Mouse (Mus musculus): ENCODE results near the gene Defb26. TPM values are rescaled to one million over a fixed set of nuclear protein-coding genes. Genes with fewer than 3 reads are reported as not detected.

Gene Defb26
- polyA plus RNA-seq (2015; fragmentation: Nextera tagmentation; extraction: Ambion mirVana), result not detected in 2 replicates

DNA sequence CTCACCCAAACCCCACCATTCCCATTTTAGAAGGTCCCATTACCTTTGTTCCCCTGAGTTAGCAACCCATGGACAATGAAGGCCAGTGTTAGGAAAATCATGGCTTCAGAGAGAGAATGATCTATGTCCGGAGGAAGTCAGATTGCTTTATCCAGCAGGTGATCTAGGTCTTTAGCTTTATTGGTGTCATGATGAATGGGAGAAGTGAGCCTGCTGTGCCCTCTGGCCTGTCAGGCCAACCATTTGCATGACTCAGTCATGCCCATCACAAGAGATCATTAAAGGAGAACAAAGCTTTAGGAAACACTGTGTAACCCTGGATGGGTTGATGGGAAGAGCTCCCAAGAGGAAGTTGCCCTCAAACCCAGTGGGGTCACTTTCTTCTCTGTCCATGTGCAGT, at the start of gene Defb26:
TSS of gene Defb26 (minus strand) at position 101 of the 400 bp plus-strand sequence.
- WGBS, result 50% methylated on average over 1 of the region's 1 CpGs
- no peak for ATAC-seq
- Histone ChIP-seq H3K4me1 (ENCODE audit: control insufficient read depth, insufficient read depth, low read depth, low read length) (no peaks in the 10 kb centered on the region), H3K4me3 (ENCODE audit: low read length) (no peak within 1 kb of the TSS), H3K27me3 (replicated peaks; ENCODE audit: control insufficient read depth, insufficient read depth, low read length) (no peaks in the 10 kb centered on the region), H3K36me3 (ENCODE audit: control insufficient read depth, insufficient read depth, low read length) (no peaks in the 10 kb centered on the region), H3K4me2 (ENCODE audit: low read length) (no peak within 1 kb of the TSS), H3K27ac (ENCODE audit: low read depth, low read length) (no peak within 1 kb of the TSS), H3K9ac (ENCODE audit: low read depth, low read length) (no peak within 1 kb of the TSS), H3K9me3 (ENCODE audit: control insufficient read depth, low read length) (no peaks in the 10 kb centered on the region)

DNA sequence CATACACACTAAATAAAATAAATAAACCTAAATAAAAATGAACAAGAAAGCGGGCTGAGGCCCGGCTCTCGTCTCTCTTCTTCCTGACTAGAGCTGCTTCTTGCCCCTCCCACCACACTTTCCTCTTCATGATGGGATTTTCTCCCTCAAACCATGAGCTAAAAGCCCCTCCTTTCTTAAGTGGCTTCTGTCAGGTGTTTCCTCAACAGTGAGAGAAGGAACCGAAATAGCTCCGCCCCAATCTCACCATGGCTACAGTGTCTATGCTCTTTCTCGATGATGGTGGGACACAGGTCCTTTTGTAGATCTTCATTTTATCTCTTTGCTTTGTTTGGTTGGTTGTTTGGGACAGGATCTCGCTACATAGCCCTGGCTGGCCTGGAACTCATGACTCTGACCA, 45.2 kb upstream of the Defb26 start:
- H3K4me3 ChIP-seq (ENCODE audit: low read length), result no peak overlapping the region
- H3K9me3 ChIP-seq (ENCODE audit: control insufficient read depth, low read length), result no peaks in the 10 kb centered on the region
- no peak overlapping the region for H3K4me2 ChIP-seq (ENCODE audit: low read length)
- H3K27me3 ChIP-seq (replicated peaks; ENCODE audit: control insufficient read depth, insufficient read depth, low read length), result no peaks in the 10 kb centered on the region
- peaks cover 5% of the 10 kb centered on the region; the same call in 1 of the 2 replicates for H3K4me1 ChIP-seq (ENCODE audit: control insufficient read depth, insufficient read depth, low read depth, low read length)
- WGBS, result 91% methylated on average over 7 of the region's 7 CpGs
- no peak for ATAC-seq
- no peaks in the 10 kb centered on the region for H3K36me3 ChIP-seq (ENCODE audit: control insufficient read depth, insufficient read depth, low read length)
- H3K9ac ChIP-seq (ENCODE audit: low read depth, low read length), result no peak overlapping the region
- no peak overlapping the region for H3K27ac ChIP-seq (ENCODE audit: low read depth, low read length)

DNA sequence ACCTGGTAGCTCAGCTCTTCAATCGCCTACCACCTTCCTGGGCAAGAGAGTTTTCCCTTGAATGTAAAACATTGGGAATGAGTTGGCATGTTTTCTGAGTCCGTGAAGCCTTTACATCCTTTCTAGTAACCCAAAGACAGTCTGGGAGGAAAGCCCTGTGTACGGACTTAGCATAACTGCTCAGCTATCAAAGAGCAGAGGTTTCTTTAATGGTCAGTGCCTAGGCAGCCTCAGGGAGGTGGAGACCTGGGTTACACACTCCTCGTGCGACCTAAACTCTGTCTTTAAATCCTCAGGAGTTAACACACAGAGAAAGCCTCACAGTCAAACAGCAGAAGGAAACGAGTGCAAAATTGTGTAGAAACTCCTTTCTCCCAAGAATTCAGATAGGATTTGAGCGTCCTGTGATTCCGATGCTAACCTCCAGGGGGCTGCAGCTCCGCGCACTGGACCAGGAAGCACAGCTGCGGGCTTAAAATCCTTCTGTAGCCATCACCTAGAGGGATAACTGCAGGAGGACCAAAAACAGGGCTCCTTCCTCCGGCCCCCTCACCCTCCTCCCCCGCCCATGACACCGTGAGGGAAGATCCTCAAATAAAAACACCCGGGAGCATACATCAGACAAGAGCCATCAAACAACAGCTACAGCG, 42.4 kb upstream of the Defb26 start:
- Histone ChIP-seq H3K4me1 (ENCODE audit: control insufficient read depth, insufficient read depth, low read depth, low read length) (peaks cover 5% of the 10 kb centered on the region; the same call in 1 of the 2 replicates), H3K9me3 (ENCODE audit: control insufficient read depth, low read length) (no peaks in the 10 kb centered on the region), H3K36me3 (ENCODE audit: control insufficient read depth, insufficient read depth, low read length) (no peaks in the 10 kb centered on the region), H3K4me3 (ENCODE audit: low read length) (no peak overlapping the region), H3K9ac (ENCODE audit: low read depth, low read length) (peak overlapping the region; percentile 49; the same call in 1 of the 2 replicates), H3K27me3 (replicated peaks; ENCODE audit: control insufficient read depth, insufficient read depth, low read length) (no peaks in the 10 kb centered on the region), H3K4me2 (ENCODE audit: low read length) (peak overlapping the region; percentile 48), H3K27ac (ENCODE audit: low read depth, low read length) (no peak overlapping the region)
- WGBS, result 12% methylated on average over 16 of the region's 16 CpGs
- ATAC-seq, result no peak

DNA sequence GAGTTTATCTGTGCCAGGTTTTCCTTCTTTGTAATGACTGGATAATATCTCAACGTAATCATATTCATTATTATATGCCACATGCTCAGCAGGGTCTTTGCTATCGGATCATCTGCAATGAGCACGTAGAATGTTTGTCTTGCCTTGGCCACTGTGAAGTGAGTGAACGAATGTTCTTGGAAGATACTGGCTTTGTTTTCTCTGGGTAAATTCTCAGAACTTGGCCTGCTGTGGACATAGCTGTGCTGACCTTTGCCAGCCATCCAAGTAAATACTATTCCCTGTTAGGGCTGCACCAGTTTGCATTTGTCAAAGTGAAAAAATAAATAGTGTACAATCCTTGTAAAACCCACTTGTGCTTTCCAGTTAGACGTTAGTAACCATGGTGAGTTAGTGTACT, 36.6 kb upstream of the Defb26 start:
- Histone ChIP-seq H3K4me3 (ENCODE audit: low read length) (no peak overlapping the region), H3K9ac (ENCODE audit: low read depth, low read length) (no peak overlapping the region), H3K9me3 (ENCODE audit: control insufficient read depth, low read length) (no peaks in the 10 kb centered on the region), H3K27me3 (replicated peaks; ENCODE audit: control insufficient read depth, insufficient read depth, low read length) (no peaks in the 10 kb centered on the region), H3K4me1 (ENCODE audit: control insufficient read depth, insufficient read depth, low read depth, low read length) (no peaks in the 10 kb centered on the region), H3K4me2 (ENCODE audit: low read length) (no peak overlapping the region), H3K36me3 (ENCODE audit: control insufficient read depth, insufficient read depth, low read length) (no peaks in the 10 kb centered on the region), H3K27ac (ENCODE audit: low read depth, low read length) (no peak overlapping the region)
- ATAC-seq, result no peak
- WGBS, result 77% methylated on average over 5 of the region's 5 CpGs

DNA sequence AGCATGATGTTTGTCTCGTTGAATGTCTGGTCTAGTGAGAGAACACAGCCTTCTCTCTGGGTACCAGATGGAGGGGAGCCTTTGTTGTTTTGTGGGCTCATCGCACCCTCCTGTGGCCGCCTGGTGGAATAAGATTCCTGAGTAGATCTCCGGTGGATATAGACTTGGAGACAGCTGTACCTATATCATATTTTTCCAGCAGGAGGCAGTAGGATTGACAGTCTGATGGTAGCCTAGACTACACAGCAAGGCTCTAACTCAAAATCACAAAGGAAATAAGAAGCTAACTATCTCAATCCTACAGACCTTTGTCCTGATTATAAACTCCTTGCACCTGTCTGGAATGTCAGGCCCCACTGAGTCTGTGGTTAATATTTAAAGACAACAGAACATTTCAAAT, 33.2 kb upstream of the Defb26 start:
- Histone ChIP-seq H3K4me1 (ENCODE audit: control insufficient read depth, insufficient read depth, low read depth, low read length) (no peaks in the 10 kb centered on the region), H3K9me3 (ENCODE audit: control insufficient read depth, low read length) (no peaks in the 10 kb centered on the region), H3K27me3 (replicated peaks; ENCODE audit: control insufficient read depth, insufficient read depth, low read length) (no peaks in the 10 kb centered on the region), H3K27ac (ENCODE audit: low read depth, low read length) (no peak overlapping the region), H3K4me3 (ENCODE audit: low read length) (no peak overlapping the region), H3K36me3 (ENCODE audit: control insufficient read depth, insufficient read depth, low read length) (no peaks in the 10 kb centered on the region), H3K4me2 (ENCODE audit: low read length) (no peak overlapping the region), H3K9ac (ENCODE audit: low read depth, low read length) (no peak overlapping the region)
- WGBS, result 16% methylated on average over 4 of the region's 4 CpGs
- 0 out of 2 replicates have a peak, but pooled peaks have one; percentile 50 for ATAC-seq

DNA sequence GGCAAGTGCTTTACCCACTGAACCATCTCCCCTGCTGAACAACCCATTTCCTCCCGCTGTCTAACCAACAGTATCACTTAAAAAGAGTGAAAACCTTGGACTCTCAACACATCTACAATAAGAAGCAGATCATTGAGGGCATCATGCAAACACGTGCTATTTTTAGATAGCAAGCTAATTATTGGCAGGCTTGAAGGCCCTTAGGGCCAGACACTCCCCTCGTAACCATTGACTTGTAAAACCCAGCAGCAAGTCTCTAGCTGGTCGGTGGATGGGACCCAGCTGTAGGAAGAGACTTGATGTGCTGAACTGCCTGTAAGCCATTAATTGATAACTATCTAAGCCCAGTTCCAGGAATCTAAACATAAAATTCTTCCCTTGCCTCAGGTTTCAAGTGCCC, 32.0 kb upstream of the Defb26 start:
- H3K27ac ChIP-seq (ENCODE audit: low read depth, low read length), result no peak overlapping the region
- ATAC-seq, result no peak
- 85% methylated on average over 4 of the region's 4 CpGs for WGBS

DNA sequence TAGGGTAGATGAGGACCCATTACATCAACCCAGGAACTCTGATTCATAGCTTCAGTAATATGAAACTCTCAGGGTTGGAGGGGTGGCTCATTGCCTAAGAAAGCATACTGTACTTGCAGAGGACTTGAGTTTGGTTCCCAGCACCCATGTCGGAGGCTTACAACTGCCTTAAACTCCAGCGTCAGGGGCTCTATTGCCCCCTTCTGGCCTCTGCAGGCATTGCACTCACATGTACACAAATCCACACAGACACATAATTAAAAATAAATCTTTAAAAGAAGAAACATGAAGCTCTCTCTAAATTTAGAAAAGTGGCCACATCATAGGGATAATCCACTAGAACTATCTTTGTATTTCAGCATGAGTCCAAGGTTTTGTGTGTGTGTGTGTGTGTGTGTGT, 31.4 kb upstream of the Defb26 start:
- Histone ChIP-seq H3K9ac (ENCODE audit: low read depth, low read length) (no peak overlapping the region), H3K4me3 (ENCODE audit: low read length) (no peak overlapping the region), H3K27ac (ENCODE audit: low read depth, low read length) (no peak overlapping the region), H3K36me3 (ENCODE audit: control insufficient read depth, insufficient read depth, low read length) (no peaks in the 10 kb centered on the region), H3K4me1 (ENCODE audit: control insufficient read depth, insufficient read depth, low read depth, low read length) (no peaks in the 10 kb centered on the region), H3K27me3 (replicated peaks; ENCODE audit: control insufficient read depth, insufficient read depth, low read length) (no peaks in the 10 kb centered on the region), H3K9me3 (ENCODE audit: control insufficient read depth, low read length) (no peaks in the 10 kb centered on the region), H3K4me2 (ENCODE audit: low read length) (no peak overlapping the region)
- no peak for ATAC-seq
- 80% methylated on average over 2 of the region's 2 CpGs for WGBS

More for the DNA sequence above, 32.0 kb upstream of the Defb26 start:
- Histone ChIP-seq H3K9me3 (ENCODE audit: control insufficient read depth, low read length) (no peaks in the 10 kb centered on the region), H3K27me3 (replicated peaks; ENCODE audit: control insufficient read depth, insufficient read depth, low read length) (no peaks in the 10 kb centered on the region), H3K9ac (ENCODE audit: low read depth, low read length) (no peak overlapping the region), H3K4me1 (ENCODE audit: control insufficient read depth, insufficient read depth, low read depth, low read length) (no peaks in the 10 kb centered on the region), H3K4me3 (ENCODE audit: low read length) (no peak overlapping the region), H3K36me3 (ENCODE audit: control insufficient read depth, insufficient read depth, low read length) (no peaks in the 10 kb centered on the region), H3K4me2 (ENCODE audit: low read length) (no peak overlapping the region)

DNA sequence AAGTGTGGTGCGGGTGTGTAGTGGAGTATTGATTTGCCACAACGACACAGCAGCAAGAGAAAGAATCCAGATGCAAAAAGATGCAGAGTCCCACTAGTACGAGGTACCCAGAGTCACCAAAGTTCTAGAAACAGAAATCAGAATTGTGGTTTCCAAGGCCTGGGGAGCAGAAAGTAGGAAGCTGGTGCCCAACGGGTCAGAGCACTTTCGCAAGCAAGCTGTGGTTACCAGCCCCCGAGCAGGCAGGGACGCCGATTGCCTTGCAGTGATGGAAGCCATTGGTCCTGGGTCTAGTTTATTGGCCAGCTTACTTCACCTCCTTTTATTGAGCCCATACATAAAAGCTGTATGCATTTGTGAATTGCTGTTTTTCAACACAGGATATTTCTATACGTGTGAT, 30.5 kb upstream of the Defb26 start:
- no peak overlapping the region for H3K9ac ChIP-seq (ENCODE audit: low read depth, low read length)
- no peak overlapping the region for H3K4me3 ChIP-seq (ENCODE audit: low read length)
- no peaks in the 10 kb centered on the region for H3K36me3 ChIP-seq (ENCODE audit: control insufficient read depth, insufficient read depth, low read length)
- no peak overlapping the region for H3K27ac ChIP-seq (ENCODE audit: low read depth, low read length)
- no peaks in the 10 kb centered on the region for H3K4me1 ChIP-seq (ENCODE audit: control insufficient read depth, insufficient read depth, low read depth, low read length)
- H3K9me3 ChIP-seq (ENCODE audit: control insufficient read depth, low read length), result no peaks in the 10 kb centered on the region
- no peak for ATAC-seq
- 88% methylated on average over 9 of the region's 9 CpGs for WGBS
- no peak overlapping the region for H3K4me2 ChIP-seq (ENCODE audit: low read length)
- H3K27me3 ChIP-seq (replicated peaks; ENCODE audit: control insufficient read depth, insufficient read depth, low read length), result no peaks in the 10 kb centered on the region

DNA sequence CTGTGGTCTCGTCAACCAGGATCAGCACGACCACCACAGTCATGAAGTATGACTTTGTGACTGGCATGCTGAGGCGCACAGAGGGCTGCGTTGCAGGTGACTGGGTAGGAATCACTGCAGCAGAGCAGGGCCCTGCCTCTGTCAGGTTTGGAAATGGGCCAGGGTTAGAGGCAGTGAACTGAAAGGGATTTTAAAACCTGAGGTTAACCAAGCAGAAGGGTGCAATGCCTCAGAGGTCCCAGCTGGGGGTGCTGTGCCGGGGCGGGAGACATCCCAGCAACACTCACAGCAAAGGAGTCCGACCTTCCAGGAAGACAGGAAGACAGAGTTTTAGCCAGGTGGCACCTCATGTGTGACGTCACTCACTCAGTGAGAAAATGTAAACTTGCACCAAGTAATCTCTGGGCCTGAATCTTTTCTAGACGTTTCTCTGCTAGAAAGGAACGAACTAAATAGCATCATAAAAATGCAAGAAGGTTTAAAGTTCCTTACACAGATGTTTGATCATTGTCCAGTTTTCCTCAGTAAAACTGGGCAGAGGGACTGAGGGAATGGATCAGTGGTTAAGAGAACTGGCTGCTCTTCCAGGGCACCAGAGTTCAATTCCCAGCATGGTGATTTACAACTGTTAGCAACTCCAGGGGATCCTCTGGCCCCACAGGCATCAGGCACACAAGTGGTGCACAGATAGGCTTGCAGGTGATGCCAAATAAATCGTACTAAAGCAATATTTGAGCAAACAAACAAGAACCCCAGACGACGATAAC, 28.6 kb upstream of the Defb26 start, which contains the start of gene Defb29:
TSS of gene Defb29 (minus strand) at position 155 of the 767 bp plus-strand sequence.
- H3K9ac ChIP-seq (ENCODE audit: low read depth, low read length), result no peak within 1 kb of the TSS
- H3K27me3 ChIP-seq (replicated peaks; ENCODE audit: control insufficient read depth, insufficient read depth, low read length), result no peaks in the 10 kb centered on the region
- H3K36me3 ChIP-seq (ENCODE audit: control insufficient read depth, insufficient read depth, low read length), result no peaks in the 10 kb centered on the region
- H3K4me1 ChIP-seq (ENCODE audit: control insufficient read depth, insufficient read depth, low read depth, low read length), result no peaks in the 10 kb centered on the region
- H3K9me3 ChIP-seq (ENCODE audit: control insufficient read depth, low read length), result no peaks in the 10 kb centered on the region
- no peak within 1 kb of the TSS for H3K27ac ChIP-seq (ENCODE audit: low read depth, low read length)
- no peak for ATAC-seq
- no peak within 1 kb of the TSS for H3K4me2 ChIP-seq (ENCODE audit: low read length)
- 51% methylated on average over 13 of the region's 13 CpGs for WGBS
- no peak within 1 kb of the TSS for H3K4me3 ChIP-seq (ENCODE audit: low read length)

Data from hindbrain, embryonic 16.5 days (tissue).